Mouse (Mus musculus): ENCODE results near the gene Med16.

Med16 gene

DNA sequence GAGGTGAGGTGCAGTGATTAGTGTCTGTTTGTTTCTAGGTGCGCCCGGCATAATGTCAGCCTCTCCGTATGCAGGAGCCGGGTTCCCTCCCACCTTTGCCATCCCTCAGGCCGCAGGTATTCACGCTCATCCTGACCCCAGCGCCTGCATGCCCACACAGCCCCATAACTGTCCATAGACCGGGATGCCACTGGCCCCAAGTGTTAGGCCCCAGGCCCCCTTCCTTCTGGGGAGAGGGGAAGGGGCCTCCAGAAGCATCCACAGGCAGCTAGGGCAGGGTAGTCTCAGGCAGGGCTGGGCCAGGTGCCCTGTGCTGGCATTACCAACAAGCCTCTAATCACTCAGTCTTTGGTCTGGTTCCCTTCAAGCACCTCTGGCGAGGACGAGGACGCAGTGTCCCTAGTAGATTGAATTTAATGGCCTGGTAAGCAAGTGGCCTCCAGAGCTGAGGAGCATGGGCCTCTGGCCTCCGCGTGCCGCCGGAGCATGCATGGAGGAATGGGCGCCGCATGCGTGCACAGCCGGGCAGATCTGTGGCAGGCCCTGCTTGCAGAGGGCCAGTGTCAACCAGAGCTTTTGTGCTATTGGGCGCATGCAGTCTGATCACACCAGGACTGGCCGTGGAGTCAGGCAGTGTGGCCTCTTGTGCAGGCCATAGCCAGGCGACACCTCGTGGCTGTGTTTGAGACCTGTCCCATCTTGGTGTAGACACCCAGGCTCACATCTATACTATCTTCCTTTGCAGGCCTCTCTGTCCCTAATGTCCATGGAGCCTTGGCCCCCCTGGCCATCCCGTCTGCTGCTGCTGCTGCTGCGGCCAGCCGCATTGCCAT lies 48.4 kb downstream of the Med16 start:
- DNase-seq (ENCODE audit: low spot score in 2 of 2): no peak

DNA sequence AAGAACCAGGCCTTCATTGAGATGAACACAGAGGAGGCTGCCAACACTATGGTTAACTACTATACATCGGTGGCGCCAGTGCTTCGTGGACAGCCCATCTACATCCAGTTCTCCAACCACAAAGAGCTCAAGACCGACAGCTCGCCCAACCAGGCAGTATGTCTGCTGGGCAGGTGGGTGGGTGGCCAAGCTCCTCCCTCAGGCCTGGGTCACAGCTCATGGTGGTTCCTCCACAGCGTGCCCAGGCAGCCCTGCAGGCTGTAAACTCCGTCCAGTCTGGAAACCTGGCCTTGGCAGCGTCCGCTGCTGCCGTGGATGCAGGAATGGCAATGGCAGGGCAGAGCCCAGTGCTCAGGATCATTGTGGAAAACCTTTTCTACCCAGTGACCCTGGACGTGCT lies 49.6 kb downstream of the Med16 start:
- no peak for DNase-seq (ENCODE audit: low spot score in 2 of 2)

DNA sequence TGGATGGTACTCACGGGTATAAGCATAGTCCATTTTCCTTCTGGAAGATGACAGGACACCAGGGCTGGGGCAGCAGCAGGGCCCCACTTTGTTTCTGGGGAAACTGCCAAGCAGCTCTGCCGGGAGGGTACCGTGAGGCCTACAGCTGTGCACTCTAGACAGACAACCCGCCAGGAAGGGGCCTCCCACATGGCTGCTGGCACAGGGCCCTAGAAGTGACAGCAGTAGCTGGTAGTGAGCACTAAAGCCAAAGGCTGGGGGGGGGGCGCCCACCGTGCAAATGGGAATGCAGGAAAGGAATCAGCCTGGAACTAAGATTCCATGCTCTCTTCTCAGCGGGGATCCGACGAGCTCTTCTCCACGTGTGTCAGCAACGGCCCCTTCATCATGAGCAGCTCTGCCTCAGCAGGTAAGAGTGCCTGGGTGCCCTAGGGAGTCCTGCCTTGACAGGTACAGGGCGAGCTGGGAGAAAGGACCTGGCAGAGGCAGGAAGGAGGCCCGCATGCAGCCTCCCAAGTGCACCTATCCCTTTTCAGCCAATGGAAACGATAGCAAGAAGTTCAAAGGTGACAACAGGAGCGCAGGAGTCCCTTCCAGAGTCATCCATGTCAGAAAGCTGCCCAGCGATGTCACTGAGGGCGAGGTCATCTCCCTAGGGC lies 50.2 kb downstream of the Med16 start:
- DNase-seq (ENCODE audit: low spot score in 2 of 2): peak in 1 of 2 experiments; percentile 86

DNA sequence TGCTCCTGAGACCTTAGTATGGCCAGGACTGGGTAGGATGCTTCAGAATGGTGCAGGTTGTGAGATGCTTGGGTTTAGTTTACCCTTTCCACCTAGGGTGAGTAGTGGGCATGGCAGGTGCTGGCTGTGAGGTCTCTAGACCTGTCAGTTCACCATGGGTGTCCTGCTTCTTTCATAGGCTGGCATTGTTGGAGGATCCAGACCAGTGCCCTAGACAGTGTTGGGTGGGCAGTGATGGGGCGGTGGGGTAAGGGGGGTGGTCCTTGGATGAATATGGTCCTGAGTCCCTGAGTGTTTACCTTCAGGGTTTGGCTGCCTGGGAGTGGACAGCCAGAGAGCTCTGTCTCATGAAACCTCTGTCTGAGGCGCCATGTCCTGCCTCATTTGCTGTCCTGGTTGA lies 50.8 kb downstream of the Med16 start:
- no peak for DNase-seq (ENCODE audit: low spot score in 2 of 2)

DNA sequence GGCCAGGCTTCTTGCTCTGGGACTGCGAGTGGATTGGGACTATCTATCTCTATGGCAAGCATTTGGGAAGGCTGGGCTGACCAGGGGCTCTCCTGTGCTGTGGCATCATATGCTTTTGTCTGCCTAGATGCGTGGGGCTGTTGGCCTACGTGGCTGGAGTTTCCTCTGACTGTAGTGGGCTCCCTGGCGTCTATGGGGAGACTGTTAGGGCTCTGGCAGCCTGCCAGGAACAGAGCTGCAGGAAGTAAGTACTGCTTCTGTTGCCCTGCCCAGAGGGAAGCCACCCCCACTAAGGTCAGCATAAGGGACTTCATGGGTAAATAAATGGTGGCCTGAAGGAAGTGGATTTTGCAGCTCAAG lies 51.3 kb downstream of the Med16 start:
- DNase-seq (ENCODE audit: low spot score in 2 of 2): peak in 1 of 2 experiments; percentile 46

DNA sequence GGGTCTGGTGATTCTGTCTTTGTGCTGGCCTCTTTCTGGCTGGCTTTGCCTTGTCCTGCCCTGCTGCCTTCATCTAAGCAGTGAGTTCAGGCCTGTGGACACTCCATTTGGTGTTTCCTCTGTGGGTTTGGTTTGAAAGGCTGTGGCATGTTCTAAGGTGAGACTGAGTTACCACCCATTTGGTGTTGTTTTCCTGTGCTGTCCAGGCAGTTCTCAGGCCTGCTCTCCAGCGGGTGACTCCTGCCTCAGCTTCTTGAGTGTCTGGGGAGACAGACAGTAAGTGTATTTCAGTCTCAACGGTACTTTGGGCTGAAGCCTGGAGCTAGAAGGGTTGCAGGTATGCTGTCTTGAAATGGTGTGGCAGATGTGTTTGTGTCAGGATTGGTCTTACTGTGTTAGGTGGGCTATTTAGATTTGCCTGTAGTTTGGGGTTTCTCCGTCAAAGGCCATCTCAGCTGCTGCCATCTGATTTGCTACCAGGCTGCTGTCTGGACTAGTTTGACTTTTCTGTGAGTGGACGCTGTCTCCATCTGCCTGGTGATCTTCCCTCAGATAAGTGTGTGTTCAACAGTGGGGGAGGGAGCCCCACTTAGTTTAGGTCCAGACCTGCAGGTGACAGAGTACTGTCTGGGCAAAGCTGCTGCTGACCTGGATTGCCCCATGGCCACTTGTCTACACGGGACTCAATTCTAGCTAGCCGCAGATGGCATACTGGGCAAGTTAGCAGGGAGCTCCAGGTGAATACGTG lies 51.8 kb downstream of the Med16 start:
- no peak for DNase-seq (ENCODE audit: low spot score in 2 of 2)

DNA sequence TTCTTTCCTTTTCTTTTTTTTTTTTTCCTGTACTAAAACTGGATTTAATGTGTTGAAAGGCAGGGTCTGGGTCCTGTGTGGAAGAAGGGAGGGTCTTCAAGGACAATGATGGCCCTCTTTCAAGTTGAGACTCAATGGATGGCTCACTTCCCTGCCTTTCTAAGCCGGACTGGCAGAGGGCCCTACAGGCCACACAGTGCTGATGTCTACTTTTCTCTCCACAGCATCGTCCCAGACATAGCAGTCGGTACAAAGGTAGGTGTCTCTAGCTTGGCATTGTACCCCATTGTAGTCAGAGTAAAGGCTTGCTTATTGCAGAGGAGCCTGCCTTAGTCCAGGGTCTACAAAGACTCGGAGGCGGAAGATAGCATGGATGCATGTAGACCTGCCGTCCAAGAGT lies 52.4 kb downstream of the Med16 start:
- no peak for DNase-seq (ENCODE audit: low spot score in 2 of 2)

DNA sequence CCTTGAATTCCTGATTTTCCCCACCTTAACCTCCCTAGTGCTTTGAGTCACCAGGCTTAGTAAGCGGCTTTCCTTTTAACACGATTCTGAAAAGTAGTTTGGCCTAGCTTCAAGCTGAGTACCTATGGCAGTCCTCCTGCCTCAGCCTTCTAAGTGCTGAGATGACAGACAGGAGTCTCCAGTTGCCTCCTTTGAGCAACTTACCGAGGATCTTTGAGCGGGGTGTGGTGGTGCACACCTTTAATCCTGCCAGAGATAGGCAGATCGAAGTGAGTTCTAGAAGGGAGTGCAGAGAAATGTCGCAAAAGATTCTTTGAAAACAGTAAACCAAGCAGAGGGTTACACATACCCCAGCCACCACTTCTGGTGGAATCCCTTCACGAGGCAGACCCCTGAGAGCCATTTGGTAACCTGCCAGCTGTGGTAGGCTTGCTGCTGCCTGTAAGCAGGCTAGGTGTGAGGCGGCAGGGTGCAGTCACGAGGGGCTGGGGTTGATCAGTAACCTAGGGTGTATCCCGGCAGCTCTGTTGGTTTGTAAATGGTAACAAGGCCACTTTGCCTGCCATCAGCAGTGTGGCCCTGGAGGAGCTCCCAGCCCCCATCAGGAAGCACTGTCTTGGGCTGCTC lies 53.1 kb downstream of the Med16 start:
- no peak for DNase-seq (ENCODE audit: low spot score in 2 of 2)

DNA sequence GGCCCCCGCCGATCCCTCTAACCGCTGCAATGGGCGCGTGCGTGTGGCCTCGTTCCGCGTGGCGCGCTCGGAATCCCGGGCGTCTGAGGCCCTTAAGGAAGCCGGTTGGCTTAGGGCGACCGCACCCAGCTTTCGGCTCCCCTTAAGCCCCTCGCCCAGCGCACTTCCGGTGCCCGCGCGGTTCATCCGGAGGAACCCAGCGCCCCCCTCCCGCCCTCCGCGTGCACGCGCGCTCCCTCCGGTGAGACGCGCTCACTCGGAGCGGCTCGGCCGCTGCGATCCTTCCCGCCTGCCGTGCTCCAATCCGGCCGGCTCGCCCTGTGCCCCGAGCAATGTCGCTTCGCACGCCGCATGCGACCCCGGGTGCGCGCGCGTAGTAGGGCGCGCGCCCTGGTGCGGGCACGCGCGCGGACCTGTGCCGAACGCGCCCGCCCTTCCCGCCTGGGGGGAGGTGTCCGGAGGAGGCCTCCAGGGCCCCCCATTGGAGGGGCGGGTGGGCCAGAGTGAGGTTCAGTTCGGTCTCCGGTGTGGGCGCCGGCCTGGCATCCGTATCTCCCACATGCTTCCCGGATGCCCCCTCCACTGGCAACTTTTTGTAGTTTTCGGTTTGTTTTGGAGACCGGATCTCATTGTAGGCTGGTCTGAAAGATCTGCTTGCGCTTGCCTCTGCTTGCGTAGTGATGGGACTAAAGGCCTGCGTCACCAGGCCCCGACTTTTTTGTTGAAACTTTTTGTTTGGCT lies 53.8 kb downstream of the Med16 start:
- DNase-seq (ENCODE audit: low spot score in 2 of 2): peak in 1 of 2 experiments; percentile 75

DNA sequence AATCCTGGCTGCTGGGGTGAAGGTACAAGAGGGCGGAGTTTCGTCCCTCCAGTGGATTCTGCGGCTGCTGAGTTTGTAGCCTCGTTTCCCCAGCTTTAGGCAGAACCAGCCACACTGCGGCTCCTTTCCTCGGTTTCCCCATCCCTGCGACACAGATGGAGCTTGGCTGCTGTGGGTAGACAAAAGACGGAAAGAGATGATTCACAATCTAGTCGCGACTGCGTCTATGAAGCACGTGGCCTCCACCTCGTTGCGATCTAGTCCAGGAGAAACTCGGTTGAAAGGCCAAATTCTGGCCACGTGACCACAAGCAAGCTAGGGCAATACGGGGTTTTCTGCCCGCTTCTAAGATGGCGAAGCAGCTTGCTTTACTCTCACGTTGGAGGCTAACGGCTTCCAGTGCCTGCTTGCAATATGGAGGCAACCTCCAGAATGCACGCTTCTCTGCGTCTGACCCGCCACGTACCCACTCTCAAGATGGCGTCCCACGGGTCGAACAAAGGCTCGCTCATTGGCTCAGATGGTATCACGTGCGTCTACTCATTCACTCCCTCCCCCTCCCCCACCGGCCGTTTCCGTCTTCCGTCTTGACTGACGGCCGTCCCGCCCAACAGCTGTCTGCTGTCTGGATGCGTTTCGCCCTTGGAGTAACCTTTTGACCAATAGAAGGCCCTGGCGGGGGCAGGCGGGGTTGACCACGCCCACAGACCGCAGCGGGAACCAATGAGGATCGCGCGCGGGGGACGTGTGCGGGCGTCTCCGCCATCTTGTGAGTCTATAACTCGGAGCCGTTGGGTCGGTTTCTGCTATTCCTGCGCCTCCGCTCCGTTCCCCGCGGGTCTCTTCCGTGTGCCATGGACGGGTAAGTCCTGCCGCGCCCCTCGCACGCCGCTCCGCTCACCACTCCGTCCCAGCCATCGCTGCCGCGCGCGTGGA lies 54.6 kb downstream of the Med16 start, which contains the start of gene Ptbp1:
TSS of gene Ptbp1 (plus strand) at position 568 of the 936 bp plus-strand sequence.
- DNase-seq (ENCODE audit: low spot score in 2 of 2): peak; percentile 98 to 100

DNA sequence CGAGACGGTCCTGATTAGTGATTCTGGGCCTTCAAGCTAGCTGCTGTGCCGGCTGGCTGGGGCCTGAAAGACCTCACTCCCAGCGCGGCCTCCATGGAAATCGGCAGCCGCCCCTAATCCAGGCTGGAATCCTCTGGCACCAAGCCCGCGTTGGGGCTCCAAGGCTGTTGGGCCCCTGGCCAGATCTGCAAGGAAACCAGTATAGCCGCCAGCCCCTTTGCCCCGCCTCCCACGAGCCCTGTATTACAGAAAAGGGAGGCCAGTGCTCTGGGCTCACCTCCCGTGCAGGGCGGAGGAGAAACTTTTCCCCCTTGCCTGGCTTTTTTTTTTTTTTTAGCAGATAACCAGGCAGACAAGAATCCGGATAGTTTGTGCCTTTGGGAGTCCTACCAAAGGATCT lies 55.3 kb downstream of the Med16 start:
- peak; percentile 95 to 98 for DNase-seq (ENCODE audit: low spot score in 2 of 2)

DNA sequence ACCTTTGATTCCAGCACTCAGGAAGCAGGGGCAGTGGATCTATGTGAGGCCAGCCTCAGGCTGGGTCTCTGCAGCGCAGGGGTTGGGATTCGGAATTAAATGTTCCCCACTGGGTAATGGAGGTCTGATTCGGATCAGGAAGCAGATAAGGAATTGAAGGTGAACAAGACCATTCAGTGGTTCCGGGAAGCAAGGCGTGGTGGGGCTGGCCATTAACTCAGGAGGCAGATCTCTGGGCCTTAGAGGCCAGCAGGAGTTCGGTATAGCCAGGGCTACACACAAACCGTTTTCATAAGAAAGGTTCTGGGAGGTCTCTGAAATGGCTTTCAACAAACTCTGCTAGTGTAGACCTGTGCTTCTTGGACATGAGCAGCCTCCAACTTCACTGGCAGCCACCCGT lies 55.9 kb downstream of the Med16 start:
- DNase-seq (ENCODE audit: low spot score in 2 of 2): no peak

DNA sequence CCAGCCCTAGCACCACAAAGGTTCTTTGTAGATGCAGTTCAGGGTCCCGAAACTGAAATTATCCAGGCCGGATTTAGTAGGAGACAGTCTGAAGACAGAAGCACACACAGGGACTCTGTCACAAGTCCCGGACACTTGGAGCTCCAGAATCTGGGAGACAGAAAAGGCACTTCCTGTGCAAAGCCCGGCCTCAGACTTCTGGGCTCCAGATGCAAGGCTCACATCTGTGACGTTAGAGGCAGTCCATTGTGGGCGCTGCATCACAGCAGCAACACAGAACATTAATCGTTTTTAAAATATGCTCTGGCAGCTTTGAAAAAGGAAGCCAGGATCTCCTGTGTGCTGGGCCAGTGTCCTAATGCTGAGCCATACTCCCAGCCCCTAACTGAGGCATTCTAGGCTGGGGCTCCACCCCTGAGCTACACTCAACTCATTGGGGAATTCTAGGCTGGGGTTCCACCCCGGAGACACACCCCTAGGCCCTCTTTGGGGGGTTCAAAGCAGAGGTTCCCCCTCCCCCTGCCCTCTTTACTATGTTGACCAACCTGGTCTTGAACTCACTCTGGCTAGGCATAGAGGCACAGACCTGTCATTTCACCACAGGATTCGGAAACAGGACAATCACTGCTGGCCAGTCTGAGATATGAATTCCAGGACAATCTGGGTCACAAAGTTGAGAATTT lies 56.5 kb downstream of the Med16 start:
- DNase-seq (ENCODE audit: low spot score in 2 of 2): no peak

DNA sequence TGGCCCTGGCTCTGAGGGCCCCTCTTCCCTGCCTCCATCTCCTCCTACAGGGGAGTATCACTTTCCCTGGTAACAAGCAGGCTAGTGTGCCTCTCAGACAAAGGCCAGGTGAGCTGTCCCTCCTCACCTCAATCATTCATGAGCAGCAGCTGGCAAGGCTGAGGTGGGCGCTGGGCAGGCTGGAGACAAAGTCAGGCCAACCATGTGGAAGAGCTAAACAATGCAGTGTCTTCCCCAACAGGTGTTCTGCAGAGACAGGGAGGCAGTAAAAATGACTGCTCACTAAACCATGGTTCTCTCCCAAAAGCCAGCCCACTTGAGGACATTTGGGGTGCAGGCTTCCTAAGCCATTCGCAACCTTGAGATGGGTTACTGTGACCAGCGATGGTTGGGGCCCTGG lies 57.1 kb downstream of the Med16 start:
- no peak for DNase-seq (ENCODE audit: low spot score in 2 of 2)

DNA sequence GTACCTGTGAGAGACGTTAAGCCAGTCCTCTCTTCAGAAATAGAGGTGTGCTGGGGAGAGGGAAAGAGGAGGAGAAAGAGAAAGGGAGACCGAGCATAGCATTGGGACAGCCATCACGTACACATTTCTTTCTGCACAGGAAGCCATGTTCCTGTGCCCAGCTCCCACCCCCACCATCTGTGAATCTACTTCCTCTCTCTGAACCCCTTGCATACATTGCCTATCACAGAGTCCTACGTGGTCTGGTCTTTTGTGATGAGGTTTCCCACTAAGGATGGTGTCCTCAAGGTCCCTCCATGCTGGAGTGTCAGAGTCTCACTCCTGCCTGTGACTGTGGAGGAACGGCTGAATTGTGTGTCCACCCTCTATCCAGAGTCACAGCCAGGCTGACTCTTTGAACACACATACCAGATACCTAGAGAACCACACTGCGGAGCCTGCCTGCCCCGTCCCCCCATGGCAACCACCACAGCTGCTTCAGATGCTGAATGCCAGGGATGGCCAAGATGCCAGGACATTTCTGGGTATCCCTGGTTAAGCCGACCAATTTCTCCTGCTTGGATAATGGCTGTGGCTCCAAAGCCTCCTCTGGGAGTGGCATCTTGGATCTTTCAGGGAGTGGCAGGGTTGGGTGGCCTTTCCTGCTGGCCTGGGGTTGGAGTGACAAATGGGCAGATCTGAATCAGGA lies 58.6 kb downstream of the Med16 start:
- no peak for DNase-seq (ENCODE audit: low spot score in 2 of 2)

DNA sequence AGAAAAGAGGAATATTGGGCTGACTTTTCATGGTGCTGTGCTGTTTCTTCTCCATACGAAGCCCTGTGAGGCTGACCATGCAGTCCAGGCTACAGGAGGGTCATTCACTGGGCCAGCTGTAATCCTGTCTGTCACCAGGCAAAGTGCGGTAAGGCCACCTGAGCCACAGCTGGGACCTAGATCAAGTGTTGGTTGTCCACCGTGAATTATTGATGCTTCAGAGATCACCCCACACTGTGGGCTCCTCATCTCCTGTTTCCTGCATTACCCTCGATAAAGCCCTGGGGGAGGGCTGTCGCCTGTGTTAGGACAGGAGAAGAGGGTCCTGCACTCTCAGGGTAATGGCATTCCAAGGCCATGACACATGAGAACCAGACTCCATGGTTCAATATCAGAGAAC lies 62.2 kb downstream of the Med16 start:
- DNase-seq (ENCODE audit: low spot score in 2 of 2): no peak

All from cerebellum, postnatal 4 days (tissue).